Mouse (Mus musculus) heart, postnatal 0 days (tissue): Measurements from ENCODE around the gene Akr1b8. TPM values are rescaled to one million over a fixed set of nuclear protein-coding genes. Genes with fewer than 3 reads are reported as not detected.

Source experiments
- ATAC-seq: fragments of 200-750 bp; cut with Nextera tagmentation; 2 replicates; pipeline ENCODE4 v1.8.0; 2017; ENCODE audit warnings: low read depth, moderate number of reproducible peaks, moderate library complexity; ENCODE audit not compliant: insufficient read depth
- DNase-seq: peaks from one replicate; pipeline ENCODE4 v3.0.0-alpha.2; 2016; ENCODE audit warnings: low spot score
- H3K27ac ChIP-seq: fragments of 300-500 bp; sonication (generic); 2 replicates; pipeline ENCODE4 v1.5.1; 2014; ENCODE audit warnings: low read depth, mild to moderate bottlenecking
- H3K27me3 ChIP-seq: fragments of 300-500 bp; sonication (generic); 2 replicates; pipeline ENCODE4 v1.6.1; 2014; ENCODE audit warnings: low read length, mixed read lengths; ENCODE audit not compliant: control insufficient read depth, insufficient read depth
- H3K36me3 ChIP-seq: fragments of 300-500 bp; sonication (generic); replicated peaks from 2 replicates; pipeline ENCODE4 v1.6.1; 2014; ENCODE audit warnings: low read length, mixed read lengths; ENCODE audit not compliant: control insufficient read depth, insufficient read depth
- H3K4me1 ChIP-seq: fragments of 300-500 bp; sonication (generic); 2 replicates; pipeline ENCODE4 v1.6.1; 2014; ENCODE audit warnings: antibody characterized with exemption; ENCODE audit not compliant: control insufficient read depth, insufficient read depth
- H3K4me2 ChIP-seq: fragments of 300-500 bp; sonication (generic); 2 replicates; pipeline ENCODE4 v1.6.1; 2014; ENCODE audit warnings: low read depth, mild to moderate bottlenecking, low read length, moderate library complexity
- H3K4me3 ChIP-seq: fragments of 300-500 bp; sonication (generic); 2 replicates; pipeline ENCODE4 v1.5.1; 2014; ENCODE audit warnings: low read depth, low read length
- H3K9ac ChIP-seq: fragments of 300-500 bp; sonication (generic); replicated peaks from 2 replicates; pipeline ENCODE4 v1.6.1; 2014; ENCODE audit warnings: low read depth, low read length, mixed read lengths
- H3K9me3 ChIP-seq: fragments of 300-500 bp; sonication (generic); replicated peaks from 2 replicates; pipeline ENCODE4 v1.6.1; 2016; ENCODE audit warnings: low read length; ENCODE audit not compliant: control insufficient read depth
- CTCF ChIP-seq: IDR thresholded peaks from 2 replicates; pipeline ENCODE4 v1.5.1; 2016; ENCODE audit warnings: antibody characterized with exemption, control low read depth, low read depth
- EP300 ChIP-seq: IDR thresholded peaks from 2 replicates; pipeline ENCODE4 v1.6.1; 2016; ENCODE audit warnings: antibody characterized with exemption, low read depth
- WGBS: fragments of 180-500 bp; shearing (Covaris S2); extraction: QIAGEN DNeasy Blood & Tissue Kit; methylation state at CpG from one replicate; pipeline ENCODE4 v1.1.7; 2014; 5-methylcytosine and 5-hydroxymethylcytosine counted together
- polyA plus RNA-seq: library from polyadenylated mRNA; unstranded; fragments of >200 nt; fragmentation: Nextera tagmentation; extraction: Ambion mirVana; gene quantifications from 2 replicates; pipeline ENCODE4 v1.2.1, GENCODE M21; 2015
- total RNA-seq: library from RNA; depleted of rRNA; stranded (reverse); fragments of >200 nt; gene quantifications from 2 replicates; pipeline ENCODE4 v1.2.3, GENCODE M21; 2014; ENCODE audit warnings: low replicate concordance

Gene Akr1b8
- total and polyA plus RNA-seq, 2 experiments from 2014 or later, result 1.3 to 8.5 TPM

GRCm38 (mm10) chr6:34388420-34389156, 34.7 kb downstream of the Akr1b8 start:
- H3K9me3 ChIP-seq, result no peaks in the 10 kb centered on the region
- ATAC-seq (no peak), DNase-seq (no peak)
- H3K9ac ChIP-seq, result no peak overlapping the region
- no peak overlapping the region for H3K27ac ChIP-seq
- TF ChIP-seq CTCF (no peak), EP300 (no peak)
- no peak overlapping the region for H3K4me2 ChIP-seq
- H3K27me3 ChIP-seq, result no peaks in the 10 kb centered on the region
- no peak overlapping the region for H3K4me3 ChIP-seq
- peaks cover 59% of the 10 kb centered on the region for H3K36me3 ChIP-seq
- H3K4me1 ChIP-seq, result peaks cover 5% of the 10 kb centered on the region; the same call in 1 of the 2 replicates
- WGBS, result 74% methylated on average over 4 of the region's 4 CpGs

GRCm38 (mm10) chr6:34395897-34396296, 42.0 kb downstream of the Akr1b8 start:
- 75% methylated on average over 5 of the region's 5 CpGs for WGBS
- Histone ChIP-seq H3K4me2 (no peak overlapping the region), H3K36me3 (peaks cover 61% of the 10 kb centered on the region)

GRCm38 (mm10) chr6:34398431-34398830, 44.5 kb downstream of the Akr1b8 start:
- DNase-seq, result no peak
- Histone ChIP-seq H3K4me1 (no peaks in the 10 kb centered on the region), H3K27me3 (no peaks in the 10 kb centered on the region), H3K9me3 (no peaks in the 10 kb centered on the region), H3K36me3 (peaks cover 37% of the 10 kb centered on the region), H3K4me2 (no peak overlapping the region), H3K9ac (no peak overlapping the region), H3K4me3 (no peak overlapping the region), H3K27ac (no peak overlapping the region)
- TF ChIP-seq EP300 (no peak), CTCF (no peak)
- ATAC-seq, result no peak
- 72% methylated on average over 6 of the region's 6 CpGs for WGBS

More at GRCm38 (mm10) chr6:34395897-34396296, 42.0 kb downstream of the Akr1b8 start:
- no peak overlapping the region for H3K9ac ChIP-seq
- H3K9me3 ChIP-seq, result no peaks in the 10 kb centered on the region
- H3K4me3 ChIP-seq, result no peak overlapping the region
- TF ChIP-seq EP300, result no peak
- no peak for TF ChIP-seq CTCF
- H3K4me1 ChIP-seq, result no peaks in the 10 kb centered on the region
- no peaks in the 10 kb centered on the region for H3K27me3 ChIP-seq
- ATAC-seq (no peak), DNase-seq (no peak)
- H3K27ac ChIP-seq, result no peak overlapping the region

- no peak for ATAC-seq
- DNase-seq, result no peak
- Histone ChIP-seq H3K4me1 (no peaks in the 10 kb centered on the region), H3K9ac (no peak overlapping the region), H3K4me3 (no peak overlapping the region), H3K9me3 (no peaks in the 10 kb centered on the region), H3K36me3 (peaks cover 24% of the 10 kb centered on the region), H3K4me2 (no peak overlapping the region), H3K27ac (no peak overlapping the region), H3K27me3 (no peaks in the 10 kb centered on the region)
- TF ChIP-seq EP300, result no peak
- no peak for TF ChIP-seq CTCF
- 80% methylated on average over 13 of the region's 13 CpGs for WGBS
These were observed 45.8 kb downstream of the Akr1b8 start for GRCm38 (mm10) chr6:34399606-34400220.

- H3K4me1 ChIP-seq, result no peaks in the 10 kb centered on the region
- WGBS, result 72% methylated on average over 2 of the region's 2 CpGs
- TF ChIP-seq EP300 (no peak), CTCF (no peak)
- no peaks in the 10 kb centered on the region for H3K27me3 ChIP-seq
- DNase-seq (no peak), ATAC-seq (no peak)
- no peak overlapping the region for H3K9ac ChIP-seq
- H3K4me3 ChIP-seq, result no peak overlapping the region
- no peak overlapping the region for H3K4me2 ChIP-seq
- no peaks in the 10 kb centered on the region for H3K9me3 ChIP-seq
- H3K27ac ChIP-seq, result no peak overlapping the region
- H3K36me3 ChIP-seq, result peaks cover 17% of the 10 kb centered on the region; the same call in 1 of the 2 replicates
These were observed 46.8 kb downstream of the Akr1b8 start for GRCm38 (mm10) chr6:34400696-34401095.
